19 mouse cellular contexts compared by ENCODE assay signal in the genomic region with DNA sequence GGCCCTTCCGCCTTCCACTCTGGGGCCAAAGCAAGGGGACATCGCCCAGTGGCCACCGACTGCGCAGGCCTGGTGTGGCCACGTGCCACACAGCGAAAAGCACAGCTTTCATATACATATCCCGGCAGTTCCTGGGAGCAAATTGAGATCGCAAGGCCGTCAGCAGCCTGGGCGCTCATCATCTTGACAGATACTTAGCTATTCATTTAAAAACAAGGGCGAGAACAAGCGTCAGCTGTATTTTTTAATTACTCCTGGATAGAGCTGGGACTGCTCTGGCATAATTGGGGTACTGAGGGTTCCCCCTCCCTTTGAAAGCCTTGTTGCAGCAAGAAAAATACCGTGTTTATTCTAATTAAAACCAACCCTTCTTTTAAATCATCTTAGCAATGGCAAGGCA.
A peak's percentile ranks its signal among the peaks of the same experiment; 100 is the strongest.
DNase-seq lines count a peak whose midpoint lies in the region; ATAC-seq lines count a peak whose summit lies in the region.
"Had no signal": no experiment of that assay in that cellular context is flagged by ENCODE, and none has a peak within 500 bp of the region (broad histone marks: within the 10 kb centered on the region; RNA-seq: fewer than 3 reads in every experiment).

No protein-coding gene starts in this region.

- H3K4me2 ChIP-seq in kidney, embryonic 15.5 days, result no peak overlapping the region
- H3K4me2 ChIP-seq in hindbrain, embryonic 12.5 days (replicated peaks), result no peak overlapping the region
- no peak overlapping the region for H3K4me2 ChIP-seq in neural tube, embryonic 15.5 days
- H3K4me2 ChIP-seq: heart, embryonic 12.5 days; intestine, embryonic 15.5 days had no signal

- peaks cover 42% of the 10 kb centered on the region for H3K4me1 ChIP-seq in kidney, embryonic 15.5 days
- peaks cover 64% of the 10 kb centered on the region for H3K4me1 ChIP-seq in embryonic facial prominence, embryonic 10.5 days
- H3K4me1 ChIP-seq in hindbrain, embryonic 12.5 days, result peaks cover 68% of the 10 kb centered on the region
- H3K4me1 ChIP-seq in neural tube, embryonic 15.5 days, result peaks cover 47% of the 10 kb centered on the region
- H3K4me1 ChIP-seq: intestine, embryonic 15.5 days had no signal

- H3K9me3 ChIP-seq in kidney, embryonic 15.5 days (replicated peaks), result no peaks in the 10 kb centered on the region
- H3K9me3 ChIP-seq in embryonic facial prominence, embryonic 10.5 days, result no peaks in the 10 kb centered on the region
- H3K9me3 ChIP-seq in hindbrain, embryonic 12.5 days (replicated peaks), result no peaks in the 10 kb centered on the region
- H3K9me3 ChIP-seq in neural tube, embryonic 15.5 days (replicated peaks), result no peaks in the 10 kb centered on the region
- H3K9me3 ChIP-seq: heart, embryonic 12.5 days; intestine, embryonic 15.5 days had no signal

- intact Hi-C loops in gastrocnemius, postnatal 36 days (cut with DNase I), result loop anchor here (5.0 kb wide), 1 partner anchor 226 kb away; no protein-coding TSS in a partner anchor

- DNase-seq in kidney, postnatal 4 days, result no peak
- no peak for DNase-seq in embryonic facial prominence, embryonic 10.5 days (ENCODE audit: low spot score)
- DNase-seq in heart, adult 18-20 months, result no peak
- no peak for DNase-seq in gastrocnemius, postnatal 36 days
- DNase-seq: adrenal gland, postnatal 10 days; cerebellum, adult 11-12 months; cerebellum, postnatal 25 days; gastrocnemius, postnatal 25 days; kidney, postnatal 25 days; liver; lung, adult 18-20 months; right cerebral cortex, postnatal 4 days; thymus, postnatal 25 days had no signal

- WGBS in kidney, embryonic 15.5 days, result 80% methylated on average over 13 of the region's 13 CpGs
- 84% methylated on average over 13 of the region's 13 CpGs for WGBS in embryonic facial prominence, embryonic 10.5 days
- 62% methylated on average over 13 of the region's 13 CpGs for WGBS in hindbrain, embryonic 12.5 days
- 51% methylated on average over 13 of the region's 13 CpGs for WGBS in neural tube, embryonic 15.5 days

- H3K9ac ChIP-seq in kidney, embryonic 15.5 days, result no peak overlapping the region
- no peak overlapping the region for H3K9ac ChIP-seq in hindbrain, embryonic 12.5 days
- no peak overlapping the region for H3K9ac ChIP-seq in neural tube, embryonic 15.5 days (replicated peaks)
- H3K9ac ChIP-seq: heart, embryonic 12.5 days; intestine, embryonic 15.5 days had no signal

- ATAC-seq in kidney, embryonic 15.5 days (replicated peaks; ENCODE audit: low FRiP score), result no peak
- no peak for ATAC-seq in hindbrain, embryonic 12.5 days (ENCODE audit: low FRiP score)
- no peak for ATAC-seq in neural tube, embryonic 15.5 days (ENCODE audit: low FRiP score)
- ATAC-seq: intestine, embryonic 15.5 days had no signal

- peak overlapping the region; percentile 2 for H3K27ac ChIP-seq in kidney, embryonic 15.5 days
- H3K27ac ChIP-seq in embryonic facial prominence, embryonic 10.5 days (replicated peaks), result peak overlapping the region; percentile 76
- peak overlapping the region; percentile 81; the same call in 1 of the 2 replicates for H3K27ac ChIP-seq in hindbrain, embryonic 12.5 days
- H3K27ac ChIP-seq in neural tube, embryonic 15.5 days (replicated peaks), result 0 out of 2 replicates have a peak overlapping the region, but pooled peaks have one; percentile 33
- H3K27ac ChIP-seq: intestine, embryonic 15.5 days had no signal

- no peak overlapping the region for H3K4me3 ChIP-seq in kidney, embryonic 15.5 days (replicated peaks)
- H3K4me3 ChIP-seq in embryonic facial prominence, embryonic 10.5 days, result no peak overlapping the region
- H3K4me3 ChIP-seq in hindbrain, embryonic 12.5 days, result no peak overlapping the region
- H3K4me3 ChIP-seq in neural tube, embryonic 15.5 days (replicated peaks), result no peak overlapping the region
- H3K4me3 ChIP-seq: heart, embryonic 12.5 days; intestine, embryonic 15.5 days had no signal

- 0 out of 2 replicates have a peak, but pooled peaks cover 5% of the 10 kb centered on the region for H3K36me3 ChIP-seq in kidney, embryonic 15.5 days
- H3K36me3 ChIP-seq in embryonic facial prominence, embryonic 10.5 days (replicated peaks), result no peaks in the 10 kb centered on the region
- no peaks in the 10 kb centered on the region for H3K36me3 ChIP-seq in hindbrain, embryonic 12.5 days
- H3K36me3 ChIP-seq in neural tube, embryonic 15.5 days, result no peaks in the 10 kb centered on the region
- H3K36me3 ChIP-seq: intestine, embryonic 15.5 days had no signal

- no peaks in the 10 kb centered on the region for H3K27me3 ChIP-seq in kidney, embryonic 15.5 days
- no peaks in the 10 kb centered on the region for H3K27me3 ChIP-seq in embryonic facial prominence, embryonic 10.5 days (replicated peaks; ENCODE audit: low read depth, poor library complexity, severe bottlenecking)
- no peaks in the 10 kb centered on the region for H3K27me3 ChIP-seq in hindbrain, embryonic 12.5 days
- no peaks in the 10 kb centered on the region for H3K27me3 ChIP-seq in neural tube, embryonic 15.5 days (replicated peaks)
- H3K27me3 ChIP-seq: CH12.LX; heart, embryonic 12.5 days; intestine, embryonic 15.5 days had no signal

Comparison
In these comparisons a context has a peak if more than half of its experiments do, and no peak if none do; other contexts are left out.
1. H3K27ac ChIP-seq: peak in every context shown above with its lines; median percentile 81 in hindbrain, embryonic 12.5 days; 76 in embryonic facial prominence, embryonic 10.5 days; 33 in neural tube, embryonic 15.5 days; 2 in kidney, embryonic 15.5 days.